Mouse (Mus musculus): ENCODE measurements around the gene Fam81b. TPM values are rescaled to one million over a fixed set of nuclear protein-coding genes. Genes with fewer than 3 reads are reported as not detected.
"Not testable (repeated sequence)": the region's sequence is repeated elsewhere in the genome, so short reads cannot be mapped to it uniquely, and the experiment has no call there.

Gene Fam81b
- polyA plus RNA-seq (2015; fragmentation: Nextera tagmentation; extraction: Ambion mirVana): not detected in 2 replicates

- H3K27me3 ChIP-seq (replicated peaks): no peaks in the 10 kb centered on the region
- no peak within 1 kb of the TSS for H3K9ac ChIP-seq
- no peak within 1 kb of the TSS for H3K4me3 ChIP-seq (replicated peaks)
- no peak for ATAC-seq
- no peak within 1 kb of the TSS for H3K4me2 ChIP-seq (replicated peaks)
- no peaks in the 10 kb centered on the region for H3K9me3 ChIP-seq
- no peaks in the 10 kb centered on the region for H3K36me3 ChIP-seq
- 39% methylated on average over 7 of the region's 7 CpGs for WGBS
- H3K4me1 ChIP-seq (replicated peaks): no peaks in the 10 kb centered on the region
- no peak within 1 kb of the TSS for H3K27ac ChIP-seq
These were observed at the start of gene Fam81b for GRCm38 (mm10) chr13:76304637-76305122. Gene Fam81b (minus strand): TSS chr13:76305072.

- not testable (repeated sequence) for H3K27ac ChIP-seq; H3K36me3 ChIP-seq; H3K4me1 ChIP-seq (replicated peaks); H3K4me2 ChIP-seq (replicated peaks); H3K27me3 ChIP-seq (replicated peaks); H3K9ac ChIP-seq; H3K4me3 ChIP-seq (replicated peaks); H3K9me3 ChIP-seq; ATAC-seq
- 68% methylated on average over 21 of the region's 21 CpGs for WGBS
These were observed 41.1 kb upstream of the Fam81b start for GRCm38 (mm10) chr13:76345941-76346340.

GRCm38 (mm10) chr13:76318635-76319034 is 13.8 kb upstream of the Fam81b start:
- Histone ChIP-seq H3K4me3 (replicated peaks) (no peak overlapping the region), H3K27me3 (replicated peaks) (no peaks in the 10 kb centered on the region), H3K9ac (no peak overlapping the region), H3K36me3 (no peaks in the 10 kb centered on the region), H3K27ac (no peak overlapping the region), H3K4me2 (replicated peaks) (no peak overlapping the region), H3K4me1 (replicated peaks) (no peaks in the 10 kb centered on the region), H3K9me3 (no peaks in the 10 kb centered on the region)
- WGBS: 23% methylated on average over 3 of the region's 3 CpGs
- ATAC-seq: no peak

- no peak overlapping the region for H3K4me3 ChIP-seq (replicated peaks)
- no peaks in the 10 kb centered on the region for H3K9me3 ChIP-seq
- no peaks in the 10 kb centered on the region for H3K4me1 ChIP-seq (replicated peaks)
- ATAC-seq: no peak
- H3K27me3 ChIP-seq (replicated peaks): no peaks in the 10 kb centered on the region
- no peaks in the 10 kb centered on the region for H3K36me3 ChIP-seq
- 81% methylated on average over 7 of the region's 7 CpGs for WGBS
- no peak overlapping the region for H3K4me2 ChIP-seq (replicated peaks)
- H3K27ac ChIP-seq: no peak overlapping the region
- no peak overlapping the region for H3K9ac ChIP-seq
These were observed 6.7 kb upstream of the Fam81b start for GRCm38 (mm10) chr13:76311580-76311979.

- no peaks in the 10 kb centered on the region for H3K36me3 ChIP-seq
- no peaks in the 10 kb centered on the region for H3K4me1 ChIP-seq (replicated peaks)
- H3K4me3 ChIP-seq (replicated peaks): no peak overlapping the region
- no peak overlapping the region for H3K9ac ChIP-seq
- no peak overlapping the region for H3K27ac ChIP-seq
- no peak overlapping the region for H3K4me2 ChIP-seq (replicated peaks)
- no peak for ATAC-seq
- no peaks in the 10 kb centered on the region for H3K9me3 ChIP-seq
- no peaks in the 10 kb centered on the region for H3K27me3 ChIP-seq (replicated peaks)
- WGBS: 53% methylated on average over 1 of the region's 1 CpGs
These were observed 3.9 kb upstream of the Fam81b start for GRCm38 (mm10) chr13:76308811-76309210.

- no peaks in the 10 kb centered on the region for H3K27me3 ChIP-seq (replicated peaks)
- H3K36me3 ChIP-seq: no peaks in the 10 kb centered on the region
- no peak overlapping the region for H3K4me3 ChIP-seq (replicated peaks)
- no peak overlapping the region for H3K27ac ChIP-seq
- no peak overlapping the region for H3K9ac ChIP-seq
- no peaks in the 10 kb centered on the region for H3K9me3 ChIP-seq
- WGBS: 65% methylated on average over 2 of the region's 2 CpGs
- no peak overlapping the region for H3K4me2 ChIP-seq (replicated peaks)
- H3K4me1 ChIP-seq (replicated peaks): no peaks in the 10 kb centered on the region
- ATAC-seq: no peak
These were observed 938 bp upstream of the Fam81b start for GRCm38 (mm10) chr13:76305655-76306365.

GRCm38 (mm10) chr13:76305241-76305640 is 369 bp upstream of the Fam81b start:
- Histone ChIP-seq H3K36me3 (no peaks in the 10 kb centered on the region), H3K4me1 (replicated peaks) (no peaks in the 10 kb centered on the region), H3K4me3 (replicated peaks) (no peak overlapping the region), H3K4me2 (replicated peaks) (no peak overlapping the region), H3K27ac (no peak overlapping the region), H3K9me3 (no peaks in the 10 kb centered on the region), H3K9ac (no peak overlapping the region), H3K27me3 (replicated peaks) (no peaks in the 10 kb centered on the region)
- 93% methylated on average over 3 of the region's 3 CpGs for WGBS
- ATAC-seq: no peak

- H3K9ac ChIP-seq: no peak overlapping the region
- no peaks in the 10 kb centered on the region for H3K4me1 ChIP-seq (replicated peaks)
- H3K27me3 ChIP-seq (replicated peaks): no peaks in the 10 kb centered on the region
- ATAC-seq: no peak
- H3K9me3 ChIP-seq: no peaks in the 10 kb centered on the region
- H3K36me3 ChIP-seq: no peaks in the 10 kb centered on the region
- H3K4me3 ChIP-seq (replicated peaks): no peak overlapping the region
- no peak overlapping the region for H3K4me2 ChIP-seq (replicated peaks)
- 91% methylated on average over 1 of the region's 1 CpGs for WGBS
- no peak overlapping the region for H3K27ac ChIP-seq
These were observed 671 bp downstream of the Fam81b start for GRCm38 (mm10) chr13:76304201-76304600.

- H3K9me3 ChIP-seq: no peaks in the 10 kb centered on the region
- H3K36me3 ChIP-seq: no peaks in the 10 kb centered on the region
- no peak overlapping the region for H3K27ac ChIP-seq
- no peak for ATAC-seq
- no peaks in the 10 kb centered on the region for H3K4me1 ChIP-seq (replicated peaks)
- no peak overlapping the region for H3K4me3 ChIP-seq (replicated peaks)
- H3K9ac ChIP-seq: no peak overlapping the region
- no peaks in the 10 kb centered on the region for H3K27me3 ChIP-seq (replicated peaks)
- WGBS: 73% methylated on average over 1 of the region's 1 CpGs
- no peak overlapping the region for H3K4me2 ChIP-seq (replicated peaks)
These were observed 1.7 kb downstream of the Fam81b start for GRCm38 (mm10) chr13:76303160-76303559.

GRCm38 (mm10) chr13:76302056-76302455 is 2.8 kb downstream of the Fam81b start:
- Histone ChIP-seq H3K9me3 (no peaks in the 10 kb centered on the region), H3K36me3 (no peaks in the 10 kb centered on the region), H3K9ac (no peak overlapping the region), H3K27me3 (replicated peaks) (no peaks in the 10 kb centered on the region), H3K4me3 (replicated peaks) (no peak overlapping the region), H3K4me2 (replicated peaks) (no peak overlapping the region), H3K27ac (no peak overlapping the region), H3K4me1 (replicated peaks) (no peaks in the 10 kb centered on the region)
- no peak for ATAC-seq
- WGBS: 77% methylated on average over 2 of the region's 2 CpGs

GRCm38 (mm10) chr13:76292050-76292449 is 12.8 kb downstream of the Fam81b start:
- no peak overlapping the region for H3K27ac ChIP-seq

GRCm38 (mm10) chr13:76284597-76284996 is 20.3 kb downstream of the Fam81b start:
- H3K27me3 ChIP-seq (replicated peaks): no peaks in the 10 kb centered on the region
- H3K4me3 ChIP-seq (replicated peaks): no peak overlapping the region
- H3K36me3 ChIP-seq: no peaks in the 10 kb centered on the region
- no peak for ATAC-seq
- H3K4me1 ChIP-seq (replicated peaks): no peaks in the 10 kb centered on the region
- H3K9ac ChIP-seq: no peak overlapping the region
- 89% methylated on average over 3 of the region's 3 CpGs for WGBS
- H3K4me2 ChIP-seq (replicated peaks): no peak overlapping the region
- no peaks in the 10 kb centered on the region for H3K9me3 ChIP-seq
- H3K27ac ChIP-seq: no peak overlapping the region

More at GRCm38 (mm10) chr13:76292050-76292449, 12.8 kb downstream of the Fam81b start:
- Histone ChIP-seq H3K4me2 (replicated peaks) (no peak overlapping the region), H3K9ac (no peak overlapping the region), H3K27me3 (replicated peaks) (no peaks in the 10 kb centered on the region), H3K9me3 (no peaks in the 10 kb centered on the region), H3K4me1 (replicated peaks) (no peaks in the 10 kb centered on the region), H3K36me3 (no peaks in the 10 kb centered on the region), H3K4me3 (replicated peaks) (no peak overlapping the region)
- ATAC-seq: no peak
- 56% methylated on average over 4 of the region's 4 CpGs for WGBS

- Histone ChIP-seq H3K4me2 (replicated peaks) (no peak overlapping the region), H3K27me3 (replicated peaks) (no peaks in the 10 kb centered on the region), H3K27ac (no peak overlapping the region), H3K9me3 (no peaks in the 10 kb centered on the region), H3K4me1 (replicated peaks) (no peaks in the 10 kb centered on the region), H3K36me3 (no peaks in the 10 kb centered on the region), H3K4me3 (replicated peaks) (no peak overlapping the region), H3K9ac (no peak overlapping the region)
- WGBS: 67% methylated on average over 5 of the region's 5 CpGs
- no peak for ATAC-seq
These were observed 40.4 kb downstream of the Fam81b start for GRCm38 (mm10) chr13:76264361-76265026.

All from intestine, embryonic 15.5 days (tissue).